Mouse (Mus musculus) cerebellum, postnatal 36 days (tissue): ENCODE measurements around the gene Emc10.

ENCODE experiments used
- DNase-seq, 2 experiments: peaks; one replicate each; pipeline ENCODE4 v3.0.0; 2021 to 2022; ENCODE audit warnings: mixed read lengths in 2 of 2

Emc10 gene

DNA sequence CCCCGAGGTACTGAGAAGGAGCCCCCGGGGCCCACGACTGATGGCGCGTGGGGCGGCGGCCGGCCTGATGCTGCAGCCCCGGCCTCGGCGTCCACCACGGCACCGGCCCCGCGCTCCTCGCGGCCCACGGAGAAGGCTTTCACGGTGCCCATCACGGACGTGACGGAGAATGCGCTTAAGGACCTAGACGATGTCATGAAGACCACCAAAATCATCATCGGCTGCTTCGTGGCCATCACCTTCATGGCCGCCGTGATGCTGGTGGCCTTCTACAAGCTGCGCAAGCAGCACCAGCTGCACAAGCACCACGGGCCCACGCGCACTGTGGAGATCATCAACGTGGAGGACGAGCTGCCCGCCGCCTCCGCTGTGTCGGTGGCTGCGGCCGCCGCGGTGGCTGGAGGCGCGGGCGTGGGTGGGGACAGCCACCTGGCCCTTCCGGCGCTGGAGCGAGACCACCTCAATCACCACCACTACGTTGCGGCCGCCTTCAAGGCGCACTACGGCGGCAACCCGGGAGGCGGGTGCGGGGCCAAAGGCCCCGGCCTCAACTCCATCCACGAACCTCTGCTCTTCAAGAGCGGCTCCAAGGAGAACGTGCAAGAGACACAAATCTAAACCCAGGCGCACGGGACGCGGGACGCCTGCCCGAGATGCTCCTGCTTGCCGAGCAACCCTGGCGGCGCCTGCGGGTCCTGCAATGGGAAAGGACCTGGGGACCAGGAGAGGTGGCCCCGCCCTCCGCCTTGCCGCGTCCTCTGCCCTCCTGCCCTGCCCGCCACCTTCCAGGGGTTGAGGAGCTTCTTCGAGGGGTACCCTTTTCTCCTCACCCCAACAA lies 33.9 kb downstream of the Emc10 start:
- peak; percentile 37 to 54 for DNase-seq

DNA sequence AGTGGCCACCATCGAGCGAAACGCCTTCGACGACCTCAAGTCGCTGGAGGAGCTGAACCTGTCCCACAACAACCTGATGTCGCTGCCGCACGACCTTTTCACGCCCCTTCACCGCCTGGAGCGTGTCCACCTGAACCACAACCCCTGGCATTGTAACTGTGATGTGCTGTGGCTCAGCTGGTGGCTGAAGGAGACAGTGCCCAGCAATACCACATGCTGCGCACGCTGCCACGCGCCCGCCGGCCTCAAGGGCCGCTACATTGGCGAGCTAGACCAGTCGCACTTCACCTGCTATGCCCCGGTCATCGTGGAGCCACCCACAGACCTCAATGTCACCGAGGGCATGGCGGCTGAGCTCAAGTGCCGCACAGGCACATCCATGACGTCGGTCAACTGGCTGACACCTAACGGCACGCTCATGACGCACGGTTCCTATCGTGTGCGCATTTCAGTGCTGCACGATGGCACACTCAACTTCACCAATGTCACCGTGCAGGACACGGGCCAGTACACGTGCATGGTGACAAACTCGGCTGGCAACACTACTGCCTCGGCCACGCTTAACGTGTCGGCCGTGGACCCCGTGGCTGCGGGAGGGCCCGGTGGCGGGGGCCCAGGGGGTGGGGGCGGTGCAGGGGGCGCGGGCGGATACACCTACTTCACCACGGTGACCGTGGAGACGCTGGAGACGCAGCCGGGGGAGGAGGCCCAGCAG lies 34.7 kb downstream of the Emc10 start:
- DNase-seq = no peak

DNA sequence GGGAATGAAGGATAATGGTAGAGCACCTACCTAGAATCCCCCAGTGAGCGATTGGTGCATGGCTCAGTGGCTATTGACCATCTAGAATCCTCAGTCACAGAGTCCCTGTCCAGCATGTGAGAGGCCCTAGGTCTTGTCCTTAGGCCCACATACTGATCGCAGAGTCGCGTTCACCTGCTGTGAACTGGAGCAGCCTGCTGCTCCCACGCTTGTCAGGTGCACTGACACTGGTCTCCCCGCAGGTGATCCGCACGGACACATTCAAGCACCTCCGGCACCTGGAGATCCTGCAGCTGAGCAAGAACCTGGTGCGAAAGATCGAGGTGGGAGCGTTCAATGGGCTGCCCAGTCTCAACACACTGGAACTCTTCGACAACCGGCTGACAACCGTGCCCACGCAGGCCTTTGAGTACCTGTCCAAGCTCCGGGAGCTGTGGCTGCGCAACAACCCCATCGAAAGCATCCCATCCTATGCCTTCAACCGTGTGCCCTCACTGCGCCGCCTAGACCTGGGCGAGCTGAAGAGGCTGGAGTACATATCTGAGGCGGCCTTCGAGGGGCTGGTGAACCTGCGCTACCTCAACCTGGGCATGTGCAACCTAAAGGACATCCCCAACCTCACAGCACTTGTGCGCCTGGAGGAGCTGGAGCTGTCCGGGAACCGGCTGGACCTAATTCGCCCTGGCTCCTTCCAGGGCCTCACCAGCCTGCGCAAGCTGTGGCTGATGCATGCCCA lies 35.4 kb downstream of the Emc10 start:
- DNase-seq = peak in 1 of 2 experiments; percentile 33

DNA sequence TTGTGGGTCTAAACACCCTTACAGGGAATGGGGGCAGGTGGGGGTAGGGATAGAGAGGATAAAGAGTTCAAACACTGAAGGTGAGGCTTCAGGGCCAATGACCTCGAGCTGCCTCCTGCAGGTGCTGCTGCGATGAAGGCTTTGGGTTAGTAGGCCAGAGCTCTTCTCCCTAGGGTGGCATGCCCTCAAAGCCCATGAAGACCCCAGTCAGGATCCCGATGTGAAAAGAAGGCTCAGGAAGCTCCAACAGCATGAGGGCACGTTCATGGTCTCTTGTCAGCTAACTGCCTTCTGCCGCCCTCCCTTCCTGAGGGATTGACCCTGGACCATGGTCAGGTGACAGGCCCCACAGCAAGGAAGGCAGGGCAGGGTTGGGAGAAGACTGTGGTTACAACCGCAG lies 36.3 kb downstream of the Emc10 start:
- DNase-seq = peak; percentile 3 to 13

DNA sequence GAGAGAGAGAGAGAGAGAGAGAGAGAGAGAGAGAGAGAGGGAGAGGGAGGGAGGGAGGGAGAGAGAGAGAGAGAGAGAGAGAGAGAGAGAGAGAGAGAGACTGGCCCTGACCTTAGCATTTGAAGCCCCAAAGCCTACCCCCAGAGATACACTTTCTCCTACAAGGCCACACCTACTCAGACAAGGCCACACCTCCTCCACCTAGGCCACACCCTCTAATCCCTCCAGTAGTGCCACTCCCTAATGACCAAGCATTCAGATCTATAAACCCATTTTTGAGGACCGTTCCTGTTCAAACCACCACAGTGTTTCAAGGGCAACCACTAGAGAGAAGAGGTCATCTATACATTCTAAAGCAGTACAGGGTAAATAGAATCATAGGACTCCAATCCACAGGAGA lies 40.0 kb downstream of the Emc10 start:
- no peak for DNase-seq

DNA sequence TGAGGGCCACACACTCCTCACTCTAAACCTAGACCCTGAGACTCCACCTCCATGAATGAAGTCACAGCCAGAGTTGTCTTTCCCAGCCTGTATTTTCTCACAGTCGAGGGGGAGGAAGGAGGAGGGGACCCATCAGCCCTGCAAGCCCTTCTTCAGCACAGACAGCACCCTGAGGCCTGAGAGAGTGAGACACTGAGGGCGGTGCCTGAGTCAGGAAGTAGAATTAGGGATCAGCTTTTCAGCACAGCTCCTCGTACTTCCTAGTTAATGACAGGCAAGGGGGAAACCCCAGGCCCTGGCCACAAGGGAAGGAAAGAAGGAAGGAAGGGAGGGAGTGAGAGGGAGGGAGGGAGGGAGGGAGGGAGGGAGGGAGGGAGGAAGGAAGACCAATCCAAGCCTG lies 43.1 kb downstream of the Emc10 start:
- peak in 1 of 2 experiments; percentile 1 for DNase-seq

DNA sequence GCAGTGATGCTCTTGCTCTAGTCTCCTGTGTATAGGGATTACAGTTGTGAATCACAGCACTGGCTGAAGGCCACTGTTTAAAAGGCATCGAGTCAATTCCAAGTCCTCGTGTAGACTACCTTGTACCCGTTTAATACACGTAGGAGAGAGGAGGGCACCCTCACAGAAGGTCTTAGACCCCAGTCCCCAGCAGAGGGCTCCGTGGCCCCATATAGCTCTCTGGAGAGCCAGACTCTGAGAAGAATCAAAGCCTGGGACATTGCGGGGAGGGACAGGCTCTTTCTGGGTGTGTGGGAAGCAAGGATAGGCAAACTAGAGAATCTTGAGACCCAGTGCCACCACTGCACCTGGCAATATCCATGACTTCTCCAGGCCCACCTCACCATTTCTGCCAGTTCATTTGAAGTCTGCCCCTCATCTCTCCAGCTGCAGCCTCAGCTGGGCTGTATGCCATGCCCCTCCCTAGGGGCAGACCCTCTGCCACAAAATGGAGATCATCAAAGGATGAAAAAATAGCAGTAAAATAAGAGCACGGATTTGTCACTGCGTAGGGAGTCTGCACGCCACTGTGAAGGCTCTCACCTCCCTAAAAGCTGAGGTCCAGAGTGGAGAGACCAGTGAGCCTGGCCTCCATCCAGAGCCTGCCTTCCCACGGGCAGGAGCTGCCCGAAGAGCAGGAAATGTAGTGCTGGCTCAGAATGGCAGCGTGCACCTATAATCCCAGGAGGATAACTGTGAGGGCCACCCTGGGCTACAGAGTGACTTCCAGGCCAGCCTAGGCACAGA lies 50.1 kb downstream of the Emc10 start:
- DNase-seq = peak; percentile 71 to 78

DNA sequence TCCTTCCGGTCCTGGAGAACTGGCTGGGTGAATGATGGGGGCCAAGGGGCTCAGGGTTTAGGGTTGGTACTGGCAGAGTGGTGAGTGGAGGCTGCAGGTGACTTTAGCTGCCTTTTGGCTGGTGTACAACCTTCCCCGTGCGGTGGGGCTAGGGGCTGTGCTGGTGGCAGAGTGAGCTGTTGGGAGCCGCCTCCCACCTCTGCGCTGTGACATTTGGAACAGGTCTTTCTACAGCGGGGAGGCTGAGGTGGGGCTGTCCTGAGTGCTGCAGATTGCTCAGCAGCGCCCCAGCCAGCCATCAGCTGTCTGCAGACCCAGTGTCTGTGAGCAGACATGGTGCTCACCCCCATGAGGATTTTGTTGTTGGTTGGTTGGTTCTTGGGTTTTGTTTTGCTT lies 50.8 kb downstream of the Emc10 start:
- DNase-seq = peak; percentile 41 to 45

DNA sequence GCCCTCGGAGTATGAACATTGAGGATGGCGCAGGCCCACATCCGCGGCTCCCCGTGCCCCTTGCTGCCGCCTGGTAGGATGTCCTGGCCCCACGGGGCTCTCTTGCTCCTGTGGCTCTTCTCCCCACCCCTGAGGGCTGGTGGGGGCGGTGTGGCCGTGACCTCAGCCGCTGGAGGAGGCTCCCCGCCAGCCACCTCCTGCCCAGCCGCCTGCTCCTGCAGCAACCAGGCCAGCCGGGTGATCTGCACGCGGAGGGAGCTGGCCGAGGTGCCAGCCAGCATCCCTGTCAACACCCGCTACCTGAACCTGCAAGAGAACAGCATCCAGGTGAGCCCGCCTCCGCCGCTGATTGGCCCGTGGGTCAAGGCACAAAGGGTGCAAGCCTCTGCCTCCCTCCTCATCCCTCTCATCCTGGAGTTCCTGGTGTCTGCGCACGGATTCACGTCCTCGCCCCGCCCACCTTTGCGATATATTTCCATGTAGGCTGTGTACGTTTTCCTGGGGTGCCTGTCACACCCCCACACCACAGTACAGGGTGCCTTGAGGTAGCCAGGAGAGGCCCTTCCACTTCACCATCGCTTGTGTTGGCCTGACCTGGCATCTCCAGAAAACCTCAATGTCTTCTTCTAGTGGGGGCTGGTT lies 51.3 kb downstream of the Emc10 start:
- peak; percentile 31 to 46 for DNase-seq

DNA sequence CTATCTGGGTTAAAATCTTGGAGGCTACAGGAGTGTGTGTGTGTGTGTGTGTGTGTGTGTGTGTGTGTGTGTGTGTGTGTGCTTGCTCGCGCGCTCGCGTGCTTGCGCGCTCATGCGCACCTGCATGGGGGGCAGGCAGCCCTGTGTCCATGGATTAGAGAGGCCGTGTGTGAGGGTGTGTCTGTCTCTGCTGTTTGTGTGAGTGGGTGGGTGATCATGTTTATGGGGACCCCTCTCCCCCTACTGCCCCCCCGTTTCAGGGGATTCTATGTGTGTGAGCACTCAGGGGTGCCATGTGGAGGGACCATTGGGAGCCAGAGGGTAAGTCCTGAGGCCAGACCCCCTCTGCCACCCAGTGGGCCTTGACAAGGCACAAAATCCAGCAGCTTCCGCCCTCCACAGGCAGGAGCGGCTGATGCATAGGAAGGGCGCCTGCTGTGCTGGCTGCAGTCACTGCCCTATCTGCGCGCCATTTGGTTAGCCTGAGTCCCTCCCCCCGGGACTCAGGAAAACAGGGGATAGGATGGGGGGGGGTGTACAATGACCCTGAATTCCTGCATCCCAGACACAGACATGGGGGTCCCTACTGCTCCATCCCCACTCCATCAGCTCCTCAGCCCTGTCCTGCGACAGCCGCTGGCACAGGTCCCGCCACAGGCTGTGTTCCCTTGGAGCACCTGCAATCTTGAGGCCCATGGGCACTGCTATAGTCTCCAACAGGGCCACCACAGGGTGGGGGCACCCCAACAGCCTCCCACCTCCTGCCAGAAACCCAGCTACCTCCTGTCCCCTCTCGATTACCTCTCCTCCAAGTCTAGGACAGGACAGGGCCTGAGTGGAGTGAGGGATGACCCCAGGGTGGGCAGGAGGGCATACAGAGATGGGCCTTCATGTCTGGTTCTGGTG lies 52.8 kb downstream of the Emc10 start:
- DNase-seq = peak; percentile 73 to 76

DNA sequence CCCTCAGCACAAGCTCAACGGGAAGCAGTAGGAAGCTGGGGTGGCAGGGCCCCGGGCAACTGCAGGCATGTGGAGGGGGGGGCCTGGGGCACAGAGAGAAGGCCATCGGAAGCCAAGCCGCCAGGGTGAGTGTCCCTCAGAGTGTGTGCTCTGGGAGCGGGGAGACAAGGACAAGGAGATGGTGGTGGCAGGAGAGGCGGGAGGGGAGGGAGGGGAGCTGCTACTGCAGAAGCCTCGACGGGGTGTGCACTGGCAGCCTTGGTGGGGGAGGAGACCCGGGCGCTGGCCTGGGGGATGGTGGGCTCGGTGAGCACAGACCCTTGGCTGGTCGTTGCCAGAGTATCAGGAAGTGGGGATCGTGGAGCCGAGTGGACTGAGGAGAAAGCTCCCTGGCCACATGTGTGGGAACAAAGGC lies 53.9 kb downstream of the Emc10 start:
- peak; percentile 54 to 56 for DNase-seq

DNA sequence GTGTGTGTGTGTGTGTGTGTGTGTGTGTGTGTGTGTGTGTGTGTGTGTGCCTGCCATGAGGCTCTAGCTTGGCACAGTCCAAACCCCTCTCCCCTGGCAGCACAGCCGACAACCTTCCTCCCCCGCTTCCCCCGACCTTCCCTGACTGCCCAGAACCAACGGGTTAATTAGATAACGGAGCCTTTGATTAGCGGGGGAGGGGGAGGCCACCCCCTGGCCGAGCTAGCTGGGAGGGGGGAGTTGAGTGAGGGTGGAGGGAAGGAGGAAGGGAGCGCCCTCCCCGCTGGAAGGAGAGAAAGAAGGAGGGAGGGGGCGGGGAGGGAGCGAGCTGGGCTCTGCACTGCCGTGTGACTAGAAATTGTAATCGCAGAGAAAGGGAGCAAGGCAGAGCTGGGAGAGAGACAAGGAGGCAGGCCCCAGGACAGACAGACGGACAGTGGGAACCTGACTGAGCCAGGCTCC lies 54.6 kb downstream of the Emc10 start:
- DNase-seq = peak; percentile 72 to 75

DNA sequence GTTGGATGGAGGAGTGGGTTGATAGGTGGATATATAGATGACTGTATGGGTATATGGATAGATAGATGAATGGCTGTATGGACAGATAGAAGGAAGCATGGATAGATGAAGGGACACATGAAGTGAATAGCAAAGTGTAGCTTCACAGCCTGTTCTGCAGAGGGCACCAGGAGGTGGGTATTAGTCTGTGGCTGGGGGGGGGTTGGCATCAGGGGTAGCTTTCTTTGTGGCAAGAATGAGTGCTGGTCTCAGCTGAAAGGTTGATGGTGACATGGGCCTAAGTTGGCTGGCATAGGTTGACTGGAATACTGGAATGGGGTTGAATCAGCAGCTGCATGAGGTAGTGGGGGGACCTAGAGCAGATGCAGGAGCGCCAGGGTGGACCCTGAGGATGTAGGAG lies 55.1 kb downstream of the Emc10 start:
- DNase-seq = no peak

DNA sequence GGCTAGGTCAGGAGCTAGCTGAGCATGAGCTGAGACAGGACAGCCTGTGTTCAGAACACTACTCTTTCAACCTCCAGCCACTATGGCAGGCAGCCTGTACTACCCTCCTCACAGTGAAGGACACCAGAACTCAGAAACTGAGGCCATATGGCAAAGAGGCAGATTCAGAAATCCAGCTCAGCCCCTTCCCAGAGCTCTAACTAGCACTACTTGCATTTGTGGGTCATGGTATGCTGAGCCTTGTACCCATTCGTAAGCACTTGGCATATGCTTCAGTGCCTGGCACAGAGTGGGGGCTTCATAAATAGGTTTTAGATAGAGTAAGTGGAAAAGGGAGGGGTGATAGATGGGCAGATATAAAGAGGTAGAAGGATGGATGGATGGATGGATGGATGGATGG lies 55.9 kb downstream of the Emc10 start:
- DNase-seq = no peak
